Mouse (Mus musculus): ENCODE measurements around the gene 2410002F23Rik.
"Not testable (repeated sequence)": the region's sequence is repeated elsewhere in the genome, so short reads cannot be mapped to it uniquely, and the experiment has no call there.

2410002F23Rik gene

GRCm38 (mm10) chr7:44262791-44263643, 16.5 kb downstream of the 2410002F23Rik start:
- peak; percentile 79 for DNase-seq (ENCODE audit: low read depth)

GRCm38 (mm10) chr7:44268117-44268516, 21.6 kb downstream of the 2410002F23Rik start:
- DNase-seq (ENCODE audit: low read depth): no peak

GRCm38 (mm10) chr7:44269397-44269796, 22.9 kb downstream of the 2410002F23Rik start:
- DNase-seq (ENCODE audit: low read depth): no peak

- DNase-seq (ENCODE audit: low read depth): no peak
Observed at GRCm38 (mm10) chr7:44271309-44271708, 24.8 kb downstream of the 2410002F23Rik start.

GRCm38 (mm10) chr7:44272546-44272945, 26.0 kb downstream of the 2410002F23Rik start:
- DNase-seq (ENCODE audit: low read depth): no peak

- no peak for DNase-seq (ENCODE audit: low read depth)
Observed at GRCm38 (mm10) chr7:44273446-44273845, 26.9 kb downstream of the 2410002F23Rik start.

- DNase-seq (ENCODE audit: low read depth): no peak
Observed at GRCm38 (mm10) chr7:44274096-44274495, 27.6 kb downstream of the 2410002F23Rik start.

- no peak for DNase-seq (ENCODE audit: low read depth)
Observed at GRCm38 (mm10) chr7:44275546-44275945, 29.0 kb downstream of the 2410002F23Rik start.

GRCm38 (mm10) chr7:44276461-44277249, 30.1 kb downstream of the 2410002F23Rik start:
- DNase-seq (ENCODE audit: low read depth): no peak

GRCm38 (mm10) chr7:44277250-44277622, 30.7 kb downstream of the 2410002F23Rik start:
- no peak for DNase-seq (ENCODE audit: low read depth)

GRCm38 (mm10) chr7:44280959-44281358, 34.4 kb downstream of the 2410002F23Rik start:
- DNase-seq (ENCODE audit: low read depth): no peak

- no peak for DNase-seq (ENCODE audit: low read depth)
Observed at GRCm38 (mm10) chr7:44281586-44281985, 35.1 kb downstream of the 2410002F23Rik start.

- no peak for DNase-seq (ENCODE audit: low read depth)
Observed at GRCm38 (mm10) chr7:44287760-44288159, 41.2 kb downstream of the 2410002F23Rik start.

GRCm38 (mm10) chr7:44290986-44291385, 44.5 kb downstream of the 2410002F23Rik start:
- no peak for DNase-seq (ENCODE audit: low read depth)

GRCm38 (mm10) chr7:44291418-44291817, 44.9 kb downstream of the 2410002F23Rik start:
- no peak for DNase-seq (ENCODE audit: low read depth)

GRCm38 (mm10) chr7:44297501-44297900, 51.0 kb downstream of the 2410002F23Rik start:
- DNase-seq (ENCODE audit: low read depth): not testable (repeated sequence)

All from fibroblast of lung, adult 2 months (primary cell).